In the genomic region with DNA sequence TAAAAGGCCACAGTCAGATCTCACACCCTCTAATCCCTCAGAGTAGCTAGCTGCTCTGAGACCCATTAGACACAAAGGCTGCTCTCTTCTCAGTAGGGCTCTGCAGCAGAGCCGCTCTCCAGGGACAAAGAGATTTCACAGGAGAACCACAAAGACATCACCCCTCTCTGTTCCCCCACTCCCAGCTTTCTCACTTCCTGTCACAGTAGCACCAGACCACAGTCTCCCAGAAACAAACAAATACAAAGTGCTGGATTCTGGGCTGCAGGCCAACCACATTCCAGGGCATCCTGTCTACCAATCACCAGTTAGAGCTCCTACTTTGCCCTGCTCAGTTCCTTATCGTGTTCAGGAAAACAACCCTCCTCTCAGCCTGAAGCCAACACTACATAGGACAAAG, we compare ENCODE assay signal across 9 mouse cellular contexts. TPM values are rescaled to one million over a fixed set of nuclear protein-coding genes. Genes with fewer than 3 reads are reported as not detected.
DNase-seq lines count a peak whose midpoint lies in the region; ATAC-seq and TF ChIP-seq lines count a peak whose summit lies in the region.
"Had no signal": no experiment of that assay in that cellular context is flagged by ENCODE, and none has a peak within 500 bp of the region (broad histone marks: within the 10 kb centered on the region; RNA-seq: fewer than 3 reads in every experiment).

No protein-coding gene starts in this region.

- WGBS in embryonic facial prominence, embryonic 13.5 days: 1% methylated on average over 2 of the region's 2 CpGs
- 0% methylated on average over 2 of the region's 2 CpGs for WGBS in heart, adult 2 months
- whole genome bisulfite sequencing in limb, embryonic 10.5 days: 3% methylated on average over 2 of the region's 2 CpGs
- WGBS in midbrain, embryonic 10.5 days: 3% methylated on average over 2 of the region's 2 CpGs

- peak; percentile 99 for TF ChIP-seq EP300 in heart, adult 2 months (IDR thresholded peaks at IDR 0.05; ENCODE audit: insufficient read depth, low read depth, low read length)

- H3K27ac ChIP-seq in embryonic facial prominence, embryonic 13.5 days: peak overlapping the region; percentile 94
- peak overlapping the region; percentile 87 for H3K27ac ChIP-seq in heart, adult 2 months
- H3K27ac ChIP-seq in limb, embryonic 10.5 days: peak overlapping the region; percentile 85
- H3K27ac ChIP-seq in midbrain, embryonic 10.5 days (replicated peaks): peak overlapping the region; percentile 83

- H3K27me3 ChIP-seq in embryonic facial prominence, embryonic 13.5 days: no peaks in the 10 kb centered on the region
- H3K27me3 ChIP-seq in heart, adult 2 months (ENCODE audit: control insufficient read depth, insufficient read depth, low read length): no peaks in the 10 kb centered on the region
- H3K27me3 ChIP-seq in limb, embryonic 10.5 days (ENCODE audit: low read depth, poor library complexity, severe bottlenecking): no peaks in the 10 kb centered on the region
- H3K27me3 ChIP-seq in midbrain, embryonic 10.5 days (ENCODE audit: low read depth, poor library complexity, severe bottlenecking): no peaks in the 10 kb centered on the region

- peak; percentile 86 to 91 for DNase-seq in adrenal gland, postnatal 36 days
- DNase-seq in heart, adult 2 months: peak; percentile 89 to 94
- DNase-seq in kidney, adult 8-10 months: peak; percentile 96 to 97
- DNase-seq in limb, embryonic 10.5 days (ENCODE audit: low spot score): peak; percentile 61
- peak; percentile 66 for DNase-seq in midbrain, embryonic 10.5 days (ENCODE audit: low spot score)
- DNase-seq in skeletal muscle tissue, adult 2 months (ENCODE audit: low read depth, low spot score): peak; percentile 87
- no peak for DNase-seq in B cell, adult 2 months

- peaks cover 6% of the 10 kb centered on the region for H3K79me2 ChIP-seq in heart, adult 2 months (replicated peaks; ENCODE audit: control insufficient read depth, insufficient read depth, low read length)

- peak overlapping the region; percentile 36 for H3K4me2 ChIP-seq in embryonic facial prominence, embryonic 13.5 days

- no peak overlapping the region for H3K4me3 ChIP-seq in embryonic facial prominence, embryonic 13.5 days
- peak overlapping the region; percentile 33 for H3K4me3 ChIP-seq in heart, adult 2 months
- H3K4me3 ChIP-seq in limb, embryonic 10.5 days: peak overlapping the region; percentile 22; the same call in 1 of the 2 replicates
- H3K4me3 ChIP-seq in midbrain, embryonic 10.5 days: peak overlapping the region; percentile 29; the same call in 1 of the 2 replicates

- H3K36me3 ChIP-seq in embryonic facial prominence, embryonic 13.5 days: no peaks in the 10 kb centered on the region
- H3K36me3 ChIP-seq in heart, adult 2 months (ENCODE audit: control insufficient read depth, insufficient read depth, low read length): peaks cover 76% of the 10 kb centered on the region
- no peaks in the 10 kb centered on the region for H3K36me3 ChIP-seq in limb, embryonic 10.5 days
- 0 out of 2 replicates have a peak, but pooled peaks cover 7% of the 10 kb centered on the region for H3K36me3 ChIP-seq in midbrain, embryonic 10.5 days

- no peaks in the 10 kb centered on the region for H3K9me3 ChIP-seq in embryonic facial prominence, embryonic 13.5 days
- no peaks in the 10 kb centered on the region for H3K9me3 ChIP-seq in limb, embryonic 10.5 days (replicated peaks)
- H3K9me3 ChIP-seq in midbrain, embryonic 10.5 days (replicated peaks): no peaks in the 10 kb centered on the region

- peak; percentile 93 for ATAC-seq in embryonic facial prominence, embryonic 13.5 days (ENCODE audit: insufficient number of reproducible peaks, insufficient read depth, low FRiP score, low TSS enrichment, low read depth)

- peak overlapping the region; percentile 49 for H3K9ac ChIP-seq in embryonic facial prominence, embryonic 13.5 days
- H3K9ac ChIP-seq in heart, adult 2 months (ENCODE audit: low read depth, low read length): no peak overlapping the region

- peaks cover 68% of the 10 kb centered on the region for H3K4me1 ChIP-seq in embryonic facial prominence, embryonic 13.5 days
- peaks cover 47% of the 10 kb centered on the region for H3K4me1 ChIP-seq in heart, adult 2 months (ENCODE audit: control insufficient read depth, insufficient read depth, low read length)
- H3K4me1 ChIP-seq in limb, embryonic 10.5 days: peaks cover 60% of the 10 kb centered on the region
- H3K4me1 ChIP-seq in midbrain, embryonic 10.5 days: peaks cover 64% of the 10 kb centered on the region

- TF ChIP-seq CTCF in heart, adult 2 months (IDR thresholded peaks at IDR 0.05): no peak

- intact Hi-C loops in heart, adult 2 months (cut with DNase I): loop anchor here (1.0 kb wide), 1 partner anchor 14 kb away; no protein-coding TSS in a partner anchor

- peak; percentile 81; the same call in 1 of the 2 replicates for TF ChIP-seq POLR2A in heart, adult 2 months (IDR thresholded peaks at IDR 0.05; ENCODE audit: insufficient read depth, low read depth, low read length)

RNA-seq across cellular contexts. Expression of a gene that starts 15.0 kb away (rescaled TPM):
- 100 to 1,000 TPM; 135 to 142 TPM for total RNA-seq in adrenal gland, postnatal 36 days (2021)
- 43.8 and 49.6 TPM in 2 replicates for polyA plus RNA-seq in embryonic facial prominence, embryonic 13.5 days (2015; fragmentation: Nextera tagmentation; extraction: Ambion mirVana)
- 10 to 100 TPM; 53.4 to 61.4 TPM for total RNA-seq in heart, adult 2 months (2021)
- 26.5 and 54.5 TPM in 2 replicates for polyA plus RNA-seq in heart, adult 2 months (2012; rRNA removed)
- polyA plus RNA-seq in limb, embryonic 10.5 days (2016; fragmentation: Nextera tagmentation; extraction: Ambion mirVana): 38.2 and 40.0 TPM in 2 replicates
- polyA plus RNA-seq in midbrain, embryonic 10.5 days (2016; fragmentation: Nextera tagmentation; extraction: Ambion mirVana): 37.5 and 40.9 TPM in 2 replicates

RNA-seq across cellular contexts. Expression of a gene that starts 23.3 kb away (rescaled TPM):
- under 1 TPM in 1 of 2 experiments, not detected in 1; 0.10 TPM for total RNA-seq in adrenal gland, postnatal 36 days (2021)
- 0.36 and 0.41 TPM in 2 replicates for polyA plus RNA-seq in embryonic facial prominence, embryonic 13.5 days (2015; fragmentation: Nextera tagmentation; extraction: Ambion mirVana)
- total RNA-seq in heart, adult 2 months (2021): not detected
- polyA plus RNA-seq in heart, adult 2 months (2012; rRNA removed): not detected in 2 replicates
- polyA plus RNA-seq in limb, embryonic 10.5 days (2016; fragmentation: Nextera tagmentation; extraction: Ambion mirVana): 0.20 and 0.58 TPM in 2 replicates
- 0.22 and 0.47 TPM in 2 replicates for polyA plus RNA-seq in midbrain, embryonic 10.5 days (2016; fragmentation: Nextera tagmentation; extraction: Ambion mirVana)
- polyA plus RNA-seq: gonadal fat pad, adult 2 months had no signal

RNA-seq across cellular contexts. Expression of a gene that starts 35.0 kb away (rescaled TPM):
- 10 to 100 TPM; 27.2 to 47.4 TPM for total RNA-seq in adrenal gland, postnatal 36 days (2021)
- 292 and 345 TPM in 2 replicates for polyA plus RNA-seq in embryonic facial prominence, embryonic 13.5 days (2015; fragmentation: Nextera tagmentation; extraction: Ambion mirVana)
- total RNA-seq in heart, adult 2 months (2021): 10 to 100 TPM; 21.8 to 28.0 TPM
- 18.0 and 19.6 TPM in 2 replicates for polyA plus RNA-seq in heart, adult 2 months (2012; rRNA removed)
- polyA plus RNA-seq in limb, embryonic 10.5 days (2016; fragmentation: Nextera tagmentation; extraction: Ambion mirVana): 507 and 566 TPM in 2 replicates
- 505 and 545 TPM in 2 replicates for polyA plus RNA-seq in midbrain, embryonic 10.5 days (2016; fragmentation: Nextera tagmentation; extraction: Ambion mirVana)

RNA-seq across cellular contexts. Expression of a gene that starts 42.2 kb away (rescaled TPM):
- not detected for total RNA-seq in adrenal gland, postnatal 36 days (2021)
- polyA plus RNA-seq in embryonic facial prominence, embryonic 13.5 days (2015; fragmentation: Nextera tagmentation; extraction: Ambion mirVana): not detected in 2 replicates
- 1 to 10 TPM; 5.8 to 5.9 TPM for total RNA-seq in heart, adult 2 months (2021)
- not detected in 2 replicates for polyA plus RNA-seq in heart, adult 2 months (2012; rRNA removed)
- polyA plus RNA-seq in limb, embryonic 10.5 days (2016; fragmentation: Nextera tagmentation; extraction: Ambion mirVana): not detected in 2 replicates
- not detected in 2 replicates for polyA plus RNA-seq in midbrain, embryonic 10.5 days (2016; fragmentation: Nextera tagmentation; extraction: Ambion mirVana)
- polyA plus RNA-seq: gonadal fat pad, adult 2 months had no signal

RNA-seq across cellular contexts. Expression of a gene that starts 42.6 kb away (rescaled TPM):
- total RNA-seq in adrenal gland, postnatal 36 days (2021): 10 to 100 TPM; 25.5 to 26.3 TPM
- polyA plus RNA-seq in embryonic facial prominence, embryonic 13.5 days (2015; fragmentation: Nextera tagmentation; extraction: Ambion mirVana): 33.4 and 38.5 TPM in 2 replicates
- total RNA-seq in heart, adult 2 months (2021): 10 to 100 TPM; 11.5 to 14.2 TPM
- polyA plus RNA-seq in heart, adult 2 months (2012; rRNA removed): 6.8 and 10.4 TPM in 2 replicates
- polyA plus RNA-seq in limb, embryonic 10.5 days (2016; fragmentation: Nextera tagmentation; extraction: Ambion mirVana): 41.1 and 43.4 TPM in 2 replicates
- polyA plus RNA-seq in midbrain, embryonic 10.5 days (2016; fragmentation: Nextera tagmentation; extraction: Ambion mirVana): 46.8 and 48.4 TPM in 2 replicates

Comparison
In these comparisons a context has a peak if more than half of its experiments do, and no peak if none do; other contexts are left out.
1. DNase-seq: peak in adrenal gland, postnatal 36 days (2 of 2), heart, adult 2 months (2 of 2), kidney, adult 8-10 months (2 of 2), limb, embryonic 10.5 days (single experiment), midbrain, embryonic 10.5 days (single experiment) and skeletal muscle tissue, adult 2 months (single experiment); none in B cell, adult 2 months (0 of 2).
2. RNA of a gene that starts 35.0 kb away (polyA plus RNA-seq): 505 to 545 TPM in midbrain, embryonic 10.5 days, 507 to 566 TPM in limb, embryonic 10.5 days and 292 to 345 TPM in embryonic facial prominence, embryonic 13.5 days; 18.0 to 19.6 TPM in heart, adult 2 months; every median in the first group is over 10 times any median in the second.
3. Peak in every context shown above with its lines, with median percentiles within 50 percentile points of each other: H3K27ac ChIP-seq.